ENCODE assay signal across 22 mouse cellular contexts in genomic region chr11:38825172-38825753, GRCm38 (mm10).
"Had no signal": no experiment of that assay in that cellular context is flagged by ENCODE, and none has a peak within 500 bp of the region (broad histone marks: within the 10 kb centered on the region; RNA-seq: fewer than 3 reads in every experiment).

No protein-coding gene starts in this region.

- H3K4me3 ChIP-seq: forebrain, embryonic 15.5 days; heart, embryonic 10.5 days; heart, embryonic 12.5 days; hindbrain, embryonic 13.5 days; hindbrain, embryonic 15.5 days; limb, embryonic 15.5 days; liver, embryonic 12.5 days had no signal

- H3K4me2 ChIP-seq: forebrain, embryonic 15.5 days; heart, embryonic 12.5 days; hindbrain, embryonic 13.5 days; hindbrain, embryonic 15.5 days; limb, embryonic 15.5 days; liver, embryonic 12.5 days had no signal

- H3K4me1 ChIP-seq: forebrain, embryonic 15.5 days; heart, embryonic 10.5 days; heart, embryonic 12.5 days; hindbrain, embryonic 13.5 days; hindbrain, embryonic 15.5 days; limb, embryonic 15.5 days; liver, embryonic 12.5 days had no signal

- H3K9ac ChIP-seq: forebrain, embryonic 15.5 days; forebrain, postnatal 0 days; heart, embryonic 12.5 days; hindbrain, embryonic 13.5 days; hindbrain, embryonic 15.5 days; limb, embryonic 15.5 days; liver, embryonic 12.5 days; liver, embryonic 14.5 days had no signal

- H3K9me3 ChIP-seq: forebrain, embryonic 15.5 days; heart, embryonic 10.5 days; heart, embryonic 12.5 days; hindbrain, embryonic 13.5 days; hindbrain, embryonic 15.5 days; limb, embryonic 15.5 days; liver, embryonic 12.5 days had no signal

- ATAC-seq: forebrain, embryonic 15.5 days; forebrain, postnatal 0 days; hindbrain, postnatal 0 days; intestine, embryonic 16.5 days; liver, embryonic 12.5 days had no signal

- DNase-seq: forebrain, postnatal 0 days; gastrocnemius, postnatal 14 days; gastrocnemius, postnatal 36 days; heart, adult 18-20 months; heart, postnatal 14 days; heart, postnatal 36 days; kidney, adult 11 months; kidney, adult 9 months; kidney, postnatal 36 days; layer of hippocampus, adult 9-11 months; layer of hippocampus, postnatal 36 days; left cerebral cortex, postnatal 4 days had no signal

- H3K36me3 ChIP-seq: forebrain, embryonic 15.5 days; heart, embryonic 10.5 days; heart, embryonic 12.5 days; hindbrain, embryonic 13.5 days; hindbrain, embryonic 15.5 days; limb, embryonic 15.5 days; liver, embryonic 12.5 days had no signal

- H3K27ac ChIP-seq: forebrain, embryonic 15.5 days; heart, embryonic 10.5 days; hindbrain, embryonic 13.5 days; hindbrain, embryonic 15.5 days; hindbrain, postnatal 0 days; limb, embryonic 15.5 days; liver, embryonic 12.5 days; liver, embryonic 14.5 days had no signal

- H3K27me3 ChIP-seq: forebrain, embryonic 15.5 days; heart, embryonic 12.5 days; hindbrain, embryonic 13.5 days; hindbrain, embryonic 15.5 days; limb, embryonic 15.5 days; liver, embryonic 12.5 days had no signal
